Mouse (Mus musculus) E14TG2a.4 (cell line): ENCODE measurements at regions not wholly inside any gene's neighbourhood (a gene's known extent, or its start where the extent isn't known, plus 50 kb on each side); places are given as distances from the start of the nearest gene placed in this dataset.

Source experiments
- H3K27me3 ChIP-seq: 2 replicates; pipeline ENCODE4 v1.6.1; 2014; ENCODE audit warnings: low read length, control low read depth; ENCODE audit not compliant: insufficient read depth
- H3K36me3 ChIP-seq: 2 replicates; pipeline ENCODE4 v1.6.1; 2014; ENCODE audit warnings: low read length, control low read depth; ENCODE audit not compliant: insufficient read depth
- H3K4me1 ChIP-seq: replicated peaks from 2 replicates; pipeline ENCODE4 v1.6.1; 2014; ENCODE audit warnings: low read depth, low read length, control low read depth
- H3K4me3 ChIP-seq: replicated peaks from 2 replicates; pipeline ENCODE4 v1.5.1; 2014; ENCODE audit warnings: mild to moderate bottlenecking, low read length
- H3K9me3 ChIP-seq: 2 replicates; pipeline ENCODE4 v1.6.1; 2014; ENCODE audit warnings: low read length, control low read depth
- CTCF ChIP-seq: conservative IDR thresholded peaks from 2 replicates; pipeline ENCODE4 v1.5.1; 2014; ENCODE audit warnings: low read length
- NANOG ChIP-seq: IDR thresholded peaks from 2 replicates; pipeline ENCODE4 v1.6.1; 2014; ENCODE audit warnings: borderline replicate concordance, low read length, mixed read lengths
- POU5F1 ChIP-seq: IDR thresholded peaks from 2 replicates; pipeline ENCODE4 v1.6.1; 2014; ENCODE audit warnings: low read length, borderline replicate concordance

- TF ChIP-seq CTCF (no peak), NANOG (no peak), POU5F1 (no peak)
- 0 out of 2 replicates have a peak, but pooled peaks cover 6% of the 10 kb centered on the region for H3K4me1 ChIP-seq
- no peaks in the 10 kb centered on the region for H3K36me3 ChIP-seq
- H3K9me3 ChIP-seq = no peaks in the 10 kb centered on the region
- no peak overlapping the region for H3K4me3 ChIP-seq
- H3K27me3 ChIP-seq = no peaks in the 10 kb centered on the region
These were observed 360.2 kb downstream of the Ins1 start for GRCm38 (mm10) chr19:52624310-52624709.

DNA sequence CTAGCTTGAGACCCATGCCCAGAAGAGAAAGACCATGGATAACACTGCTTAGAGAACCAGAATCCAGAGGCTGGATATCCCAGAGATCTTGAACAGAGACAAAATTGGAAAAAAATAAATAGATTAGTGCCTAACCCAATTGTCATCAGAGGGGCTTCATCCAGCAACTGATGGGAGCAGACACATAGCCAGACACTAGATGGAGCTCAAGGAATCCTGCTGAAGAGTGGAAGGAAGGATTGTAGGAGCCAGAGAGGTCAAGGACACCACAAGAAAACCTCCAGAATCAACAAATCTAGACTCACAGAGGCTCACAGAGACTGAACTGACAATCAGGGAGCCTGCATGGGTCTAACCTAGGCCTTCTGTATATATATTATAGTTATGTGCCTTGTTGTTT, 359.4 kb downstream of the Ins1 start:
- TF ChIP-seq POU5F1 = no peak
- TF ChIP-seq CTCF = peak; percentile 13; the same call in 1 of the 2 replicates
- TF ChIP-seq NANOG = no peak
- Histone ChIP-seq H3K36me3 (no peaks in the 10 kb centered on the region), H3K9me3 (no peaks in the 10 kb centered on the region)

DNA sequence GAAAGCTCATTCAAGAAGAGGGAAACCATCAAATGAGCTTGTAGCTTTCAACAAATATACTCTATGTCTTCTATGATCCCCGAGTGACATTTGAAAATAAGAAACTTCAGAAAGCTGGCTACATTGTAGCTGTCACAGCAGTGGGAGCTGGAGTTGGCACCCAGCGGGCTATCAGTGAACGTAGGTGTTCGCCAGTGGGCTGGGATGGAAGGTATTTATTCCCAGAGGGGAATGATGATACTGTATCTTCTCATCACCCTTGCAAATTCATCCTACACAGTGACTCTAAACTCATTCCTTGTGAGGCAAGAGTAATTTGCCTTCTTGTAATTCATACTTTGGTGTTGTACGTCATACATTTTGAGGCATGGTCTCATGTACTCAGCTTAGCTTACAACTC, 349.3 kb downstream of the Ins1 start:
- H3K9me3 ChIP-seq = no peaks in the 10 kb centered on the region
- H3K27me3 ChIP-seq = no peaks in the 10 kb centered on the region
- H3K4me1 ChIP-seq = no peaks in the 10 kb centered on the region
- no peaks in the 10 kb centered on the region for H3K36me3 ChIP-seq
- TF ChIP-seq CTCF (no peak), POU5F1 (no peak), NANOG (no peak)
- H3K4me3 ChIP-seq = no peak overlapping the region

More for the DNA sequence above, 359.4 kb downstream of the Ins1 start:
- Histone ChIP-seq H3K27me3 (no peaks in the 10 kb centered on the region), H3K4me1 (0 out of 2 replicates have a peak, but pooled peaks cover 6% of the 10 kb centered on the region), H3K4me3 (no peak overlapping the region)

DNA sequence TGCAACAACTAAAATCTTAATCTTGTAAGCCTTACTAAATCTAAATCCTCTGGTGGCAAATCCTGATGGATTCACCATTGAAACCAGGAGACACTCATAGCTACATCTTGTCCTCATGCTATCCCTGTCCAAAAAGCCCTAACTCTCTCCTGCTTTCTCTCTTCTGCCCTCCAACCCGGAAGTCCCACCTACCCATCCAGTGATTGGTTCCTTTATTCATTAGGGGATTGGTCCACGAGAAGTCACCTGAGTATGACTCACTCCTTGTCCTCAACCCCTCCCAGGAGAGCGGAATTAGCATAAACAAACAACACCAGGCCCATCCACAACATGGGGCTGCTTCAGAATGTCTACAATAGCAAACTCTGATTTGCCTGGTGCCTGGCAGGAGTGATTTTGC, 342.8 kb downstream of the Ins1 start:
- no peaks in the 10 kb centered on the region for H3K27me3 ChIP-seq
- H3K4me1 ChIP-seq = no peaks in the 10 kb centered on the region
- TF ChIP-seq NANOG (no peak), POU5F1 (no peak), CTCF (no peak)
- no peaks in the 10 kb centered on the region for H3K36me3 ChIP-seq
- H3K9me3 ChIP-seq = peaks cover 19% of the 10 kb centered on the region
- H3K4me3 ChIP-seq = no peak overlapping the region

DNA sequence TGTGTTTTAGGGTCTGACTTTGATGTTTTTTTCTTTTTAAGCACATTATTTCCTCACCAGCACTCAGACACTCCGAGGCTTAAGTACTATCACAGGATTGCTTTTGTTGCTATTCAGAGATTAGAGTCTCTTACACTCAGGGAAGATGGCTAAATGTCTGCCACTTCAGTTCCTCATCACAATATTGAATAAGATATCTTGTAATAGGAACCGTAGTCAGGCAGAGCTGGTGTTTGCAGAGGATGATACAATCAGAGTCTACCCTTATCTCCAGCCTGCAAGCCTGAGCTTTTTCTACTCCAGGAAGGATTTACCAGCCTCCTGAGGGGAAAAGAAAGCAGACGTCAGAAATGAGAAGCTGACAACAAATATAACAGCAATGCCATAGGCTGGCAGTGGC, 336.3 kb downstream of the Ins1 start:
- H3K4me3 ChIP-seq = no peak overlapping the region
- TF ChIP-seq POU5F1 = no peak
- no peak for TF ChIP-seq NANOG
- no peak for TF ChIP-seq CTCF
- no peaks in the 10 kb centered on the region for H3K27me3 ChIP-seq
- H3K9me3 ChIP-seq = peaks cover 13% of the 10 kb centered on the region
- no peaks in the 10 kb centered on the region for H3K36me3 ChIP-seq
- no peaks in the 10 kb centered on the region for H3K4me1 ChIP-seq

- Histone ChIP-seq H3K4me1 (peaks cover 6% of the 10 kb centered on the region; the same call in 1 of the 2 replicates), H3K36me3 (no peaks in the 10 kb centered on the region), H3K27me3 (no peaks in the 10 kb centered on the region), H3K9me3 (no peaks in the 10 kb centered on the region), H3K4me3 (no peak overlapping the region)
- no peak for TF ChIP-seq POU5F1
- no peak for TF ChIP-seq CTCF
- TF ChIP-seq NANOG = no peak
These were observed 301.3 kb downstream of the Ins1 start for GRCm38 (mm10) chr19:52565401-52565800.

GRCm38 (mm10) chr19:52534758-52535157, 270.7 kb downstream of the Ins1 start:
- TF ChIP-seq CTCF = no peak
- no peak for TF ChIP-seq NANOG
- no peak for TF ChIP-seq POU5F1
- Histone ChIP-seq H3K36me3 (no peaks in the 10 kb centered on the region), H3K27me3 (no peaks in the 10 kb centered on the region), H3K9me3 (peaks cover 12% of the 10 kb centered on the region), H3K4me3 (no peak overlapping the region), H3K4me1 (no peaks in the 10 kb centered on the region)

DNA sequence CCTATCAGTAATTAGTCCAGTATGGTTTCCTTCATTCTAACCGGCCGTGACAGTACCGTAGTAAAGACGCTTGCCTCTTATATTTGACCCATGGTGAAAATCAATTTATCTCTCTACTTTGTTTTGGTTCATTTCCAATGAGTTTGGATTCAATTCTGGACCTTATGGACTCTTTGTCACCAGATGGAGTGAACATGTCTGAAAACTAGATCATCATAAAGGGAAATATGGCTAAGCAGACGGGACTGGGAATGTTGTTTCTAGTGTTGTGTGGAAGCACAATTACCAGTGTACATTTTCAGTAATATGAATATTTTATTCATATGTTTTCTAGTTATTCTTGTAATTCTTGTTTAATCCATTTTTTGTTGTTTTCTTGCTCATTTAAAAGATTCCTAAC, 261.4 kb downstream of the Ins1 start:
- Histone ChIP-seq H3K9me3 (no peaks in the 10 kb centered on the region), H3K4me3 (no peak overlapping the region), H3K4me1 (no peaks in the 10 kb centered on the region), H3K27me3 (no peaks in the 10 kb centered on the region), H3K36me3 (no peaks in the 10 kb centered on the region)
- TF ChIP-seq CTCF (no peak), NANOG (no peak), POU5F1 (no peak)

- no peaks in the 10 kb centered on the region for H3K4me1 ChIP-seq
These were observed 239.2 kb downstream of the Ins1 start for GRCm38 (mm10) chr19:52503331-52503730.

More at GRCm38 (mm10) chr19:52503331-52503730, 239.2 kb downstream of the Ins1 start:
- H3K27me3 ChIP-seq = no peaks in the 10 kb centered on the region
- no peak for TF ChIP-seq CTCF
- TF ChIP-seq POU5F1 = no peak
- TF ChIP-seq NANOG = no peak
- 0 out of 2 replicates have a peak, but pooled peaks cover 4% of the 10 kb centered on the region for H3K9me3 ChIP-seq
- H3K4me3 ChIP-seq = no peak overlapping the region
- H3K36me3 ChIP-seq = no peaks in the 10 kb centered on the region
